Mouse (Mus musculus) embryo, embryonic 9.5 days (tissue): Measurements from ENCODE around the gene Plekha7.
"Not testable (repeated sequence)": the region's sequence is repeated elsewhere in the genome, so short reads cannot be mapped to it uniquely, and the experiment has no call there.

Experiments
- DNase-seq: peaks from one replicate; pipeline ENCODE4 v3.0.0-alpha.2; 2017; ENCODE audit errors: extremely low spot score

Plekha7 gene

DNA sequence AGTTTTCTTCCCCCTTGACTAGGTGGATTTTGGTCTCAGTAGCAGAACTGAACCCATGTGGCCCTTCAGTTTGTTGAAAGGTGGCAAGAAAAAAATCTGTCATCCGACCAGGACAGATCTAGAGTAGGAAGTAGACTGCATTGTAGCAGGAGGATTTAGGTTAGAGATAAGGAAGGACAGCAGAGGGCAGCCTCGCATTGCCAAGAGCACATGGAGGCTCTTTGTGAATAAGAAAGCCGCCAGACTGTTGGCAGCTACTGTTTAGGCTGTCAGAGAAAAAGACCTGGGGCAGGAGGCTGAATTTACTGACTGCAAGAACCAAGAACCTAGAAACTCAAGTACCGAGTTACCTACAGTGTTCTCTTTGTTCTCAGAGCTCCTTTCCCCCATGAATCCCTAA is 176.8 kb downstream of the Plekha7 start:
- DNase-seq = peak; percentile 27

DNA sequence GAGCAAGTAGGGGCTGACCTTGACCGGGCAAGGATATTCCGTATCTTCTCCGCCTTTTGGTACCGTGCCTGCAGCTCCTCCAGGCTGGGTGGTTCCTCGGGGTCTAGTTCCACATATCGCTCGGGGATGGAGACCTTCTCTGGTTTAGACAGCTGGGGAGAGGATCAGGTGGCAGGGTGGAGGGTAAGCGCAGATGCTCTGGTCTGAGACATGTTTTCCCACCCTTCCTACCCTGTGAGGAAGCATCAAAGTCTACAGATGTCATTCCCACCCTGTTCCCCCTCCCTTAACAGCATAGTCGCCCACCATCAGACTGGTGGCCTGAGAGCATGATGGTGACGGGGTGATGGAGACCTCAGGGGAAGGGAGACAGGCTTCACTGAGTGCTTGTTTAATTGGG is 178.8 kb downstream of the Plekha7 start:
- DNase-seq = no peak

DNA sequence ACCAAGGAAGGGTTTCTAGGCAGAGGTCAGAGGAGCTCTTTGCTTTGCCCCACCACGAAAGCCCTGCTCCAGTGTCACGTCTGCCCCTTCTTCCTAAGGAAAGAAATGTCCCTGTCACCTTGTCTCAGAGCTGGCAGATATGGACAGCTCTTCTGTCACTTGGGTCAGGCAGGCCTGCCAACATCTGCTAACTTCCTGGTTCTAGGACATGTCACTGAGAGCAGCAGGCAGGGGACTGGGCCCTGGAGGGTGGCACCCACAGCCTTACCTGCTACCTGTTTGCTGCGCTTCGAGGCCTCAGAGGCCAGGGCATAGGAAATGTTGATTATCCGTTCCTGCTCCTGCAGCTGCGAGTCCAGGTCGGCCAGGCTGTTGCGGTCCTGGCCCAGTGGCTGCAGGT is 179.9 kb downstream of the Plekha7 start:
- no peak for DNase-seq

DNA sequence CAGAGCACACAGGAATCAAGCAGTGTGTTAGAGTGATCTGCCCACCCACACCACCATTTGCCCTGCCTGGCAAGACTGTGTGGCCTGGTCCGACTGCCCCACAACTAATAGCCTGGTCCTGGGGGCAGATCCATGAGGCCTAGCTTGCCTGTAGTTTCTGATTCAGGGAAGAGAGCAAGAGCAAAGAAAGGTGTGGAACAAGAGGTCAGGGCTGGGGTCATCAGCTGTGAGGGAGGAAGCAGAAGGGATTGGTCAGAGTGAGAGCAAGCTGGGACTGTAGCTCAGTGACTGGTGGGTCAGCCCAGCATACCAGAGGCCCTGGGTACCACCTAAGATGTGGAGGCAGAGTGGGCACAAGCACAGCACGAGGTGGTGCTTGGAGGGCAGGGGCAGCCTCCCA is 181.1 kb downstream of the Plekha7 start:
- no peak for DNase-seq

DNA sequence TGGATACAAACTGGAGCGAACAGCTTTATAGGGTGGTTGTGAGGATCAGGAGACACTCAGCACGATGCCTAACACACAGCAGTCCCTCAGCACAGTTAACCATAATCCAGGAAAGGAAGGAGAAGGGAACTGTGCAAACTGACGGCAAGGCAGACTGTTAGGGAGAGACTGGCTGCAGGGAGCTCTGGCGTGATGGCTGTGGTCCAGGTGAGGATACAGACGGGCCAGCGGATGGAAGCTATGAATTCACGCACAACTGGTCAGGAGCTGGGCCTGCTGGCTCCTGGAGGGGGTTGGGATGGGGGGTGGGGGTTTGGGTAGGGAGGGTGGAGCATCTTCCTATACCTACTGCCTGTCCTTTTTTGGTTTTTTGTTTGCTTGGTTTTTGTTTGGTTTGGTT is 182.5 kb downstream of the Plekha7 start:
- no peak for DNase-seq

DNA sequence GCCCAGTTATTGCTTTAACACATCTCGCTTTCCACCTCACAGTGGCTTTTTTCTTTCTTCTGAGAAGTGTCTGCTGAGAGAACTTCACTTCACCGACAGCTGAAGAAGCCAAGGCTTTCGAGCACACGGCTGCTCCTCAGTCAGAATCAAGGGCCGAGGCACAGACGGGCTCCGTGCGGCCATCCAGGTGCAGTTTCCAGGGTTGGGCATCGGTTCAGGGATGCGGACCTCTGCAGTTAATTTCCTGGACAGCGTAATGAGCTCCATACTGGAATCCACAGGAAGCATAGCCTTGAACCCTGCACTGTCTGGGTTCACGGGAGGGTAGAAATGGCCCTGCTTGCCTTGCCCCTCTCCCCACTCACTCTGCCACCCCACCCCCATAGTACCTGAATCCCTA is 184.1 kb downstream of the Plekha7 start:
- no peak for DNase-seq

DNA sequence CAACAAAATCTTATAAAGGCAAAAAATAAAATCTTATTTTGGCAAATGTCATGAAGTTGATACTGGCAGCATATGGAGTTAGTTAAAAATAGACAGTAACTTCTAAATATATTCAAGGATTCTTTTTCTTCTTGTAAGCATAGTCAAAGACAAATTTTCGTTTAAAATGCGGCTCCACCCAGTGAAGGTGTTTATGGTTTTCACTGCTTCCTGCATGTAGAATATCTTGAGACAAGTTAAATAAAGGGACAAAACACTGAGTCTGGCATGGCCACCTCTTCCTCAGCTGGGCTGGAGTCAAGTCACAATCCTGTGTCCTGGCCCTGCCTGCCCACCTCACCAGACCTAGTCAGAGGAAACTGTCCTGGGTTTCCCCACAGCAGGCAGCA is 184.6 kb downstream of the Plekha7 start:
- DNase-seq = no peak

DNA sequence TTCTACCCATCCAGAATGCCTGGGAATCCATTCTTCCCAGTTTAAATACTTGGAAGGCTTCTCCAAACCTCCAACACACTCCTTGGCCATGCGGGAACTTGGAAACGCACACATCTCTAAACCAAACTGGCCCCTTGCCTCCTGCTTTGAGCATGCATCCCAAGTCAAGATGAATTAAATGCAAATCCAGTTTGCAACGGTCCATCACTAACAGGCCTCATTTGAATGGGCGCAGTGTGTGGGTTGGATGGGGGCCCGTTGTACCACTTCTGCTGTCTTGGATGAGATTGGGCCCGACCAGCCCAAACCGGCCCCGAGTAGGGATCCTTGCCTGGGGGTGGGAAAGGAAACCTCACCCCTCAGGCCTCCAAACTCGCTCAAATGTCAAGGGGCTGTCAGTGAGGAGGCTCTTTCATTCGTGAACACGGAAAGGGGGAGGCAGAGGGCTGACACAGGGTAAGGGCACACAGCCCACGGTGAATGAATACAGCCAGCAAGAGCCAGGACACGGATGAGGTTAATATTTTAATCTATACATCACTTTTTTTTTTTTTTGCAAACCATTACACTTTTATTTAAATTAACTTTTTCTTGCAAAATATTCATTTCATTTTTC is 185.1 kb downstream of the Plekha7 start:
- DNase-seq = no peak

DNA sequence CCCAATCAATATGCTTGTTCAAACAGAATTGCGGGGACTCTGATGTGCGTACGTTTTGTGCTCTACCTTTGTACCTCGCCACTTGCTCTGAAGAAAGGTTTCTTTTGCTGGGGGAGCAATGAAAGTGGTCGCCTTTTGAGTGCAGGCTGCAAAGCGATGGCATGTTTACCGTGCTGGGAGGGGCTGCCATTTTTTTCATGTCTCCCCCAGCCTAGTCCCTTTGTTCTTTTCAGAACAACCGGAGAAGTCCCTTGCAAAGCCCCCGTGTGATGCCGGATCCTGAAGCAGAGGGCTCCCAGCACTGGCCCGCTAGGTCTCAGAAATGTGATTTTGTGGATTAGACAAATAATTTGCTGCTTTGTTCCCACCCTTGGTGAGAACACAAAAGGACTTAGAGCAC is 187.0 kb downstream of the Plekha7 start:
- no peak for DNase-seq

DNA sequence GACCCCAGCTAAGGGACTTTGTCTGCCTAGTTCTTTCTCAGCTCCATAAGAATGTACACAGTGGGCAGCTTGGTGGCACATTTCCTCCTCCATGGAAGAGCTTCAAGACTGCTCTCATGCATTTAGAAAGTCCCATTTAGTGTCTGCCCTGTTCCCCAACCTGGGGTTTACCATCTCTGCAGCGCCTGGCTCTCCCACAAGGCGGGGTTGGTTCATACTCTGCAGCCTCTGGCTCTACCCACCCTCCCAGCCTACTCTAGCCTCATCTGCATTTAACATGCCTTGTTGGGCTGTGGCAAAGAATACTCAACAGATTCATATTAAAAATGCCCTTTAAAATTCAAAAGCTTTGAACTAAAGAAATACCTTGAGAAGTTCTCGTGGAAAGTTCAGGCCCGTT is 187.4 kb downstream of the Plekha7 start:
- DNase-seq = no peak

DNA sequence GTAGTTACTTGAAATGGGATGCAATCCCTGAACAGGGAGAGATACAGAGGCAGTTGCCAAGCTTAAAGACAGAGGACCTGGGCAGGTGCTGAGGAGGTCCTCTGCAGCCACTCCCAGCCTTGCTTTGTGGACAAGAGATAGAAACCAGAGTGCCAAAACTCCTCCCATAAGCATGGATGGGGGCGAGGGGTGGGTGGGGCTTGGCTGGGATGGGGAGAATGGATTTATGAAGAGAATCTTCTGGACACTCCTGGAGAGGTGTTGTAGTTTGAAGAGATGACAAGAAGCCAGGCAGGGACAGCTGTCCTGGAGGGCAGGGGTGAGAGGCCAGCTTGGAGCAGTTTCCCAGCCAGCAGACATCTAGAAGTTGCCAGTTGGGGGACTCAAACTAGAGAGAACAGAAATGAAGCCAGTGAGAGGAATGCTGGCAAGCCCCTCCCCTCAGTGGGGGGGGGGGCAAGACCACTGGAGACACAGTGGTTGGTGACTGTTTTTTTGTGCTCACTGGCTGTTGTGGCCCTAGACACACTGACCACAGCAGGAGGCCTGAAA is 188.8 kb downstream of the Plekha7 start:
- DNase-seq = no peak

DNA sequence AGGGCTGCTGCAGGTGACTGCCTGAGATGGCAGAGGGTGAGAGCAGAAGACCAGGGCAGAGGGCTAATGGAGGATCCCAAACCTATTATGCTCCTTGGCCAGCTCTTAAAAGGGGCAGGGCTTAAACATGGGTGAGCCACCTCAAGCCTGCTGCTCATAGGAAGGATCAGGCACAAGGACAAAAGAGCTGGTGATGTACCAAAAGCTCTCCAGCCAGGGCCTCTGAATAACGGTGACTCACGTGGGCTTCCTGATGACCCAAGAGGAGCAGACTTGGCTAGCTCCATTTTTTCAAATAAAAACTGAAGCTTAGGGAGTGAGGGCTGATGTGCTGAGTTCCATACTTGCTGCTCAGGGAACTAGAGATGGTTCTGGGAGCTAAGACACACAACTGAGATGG is 192.2 kb downstream of the Plekha7 start:
- no peak for DNase-seq

DNA sequence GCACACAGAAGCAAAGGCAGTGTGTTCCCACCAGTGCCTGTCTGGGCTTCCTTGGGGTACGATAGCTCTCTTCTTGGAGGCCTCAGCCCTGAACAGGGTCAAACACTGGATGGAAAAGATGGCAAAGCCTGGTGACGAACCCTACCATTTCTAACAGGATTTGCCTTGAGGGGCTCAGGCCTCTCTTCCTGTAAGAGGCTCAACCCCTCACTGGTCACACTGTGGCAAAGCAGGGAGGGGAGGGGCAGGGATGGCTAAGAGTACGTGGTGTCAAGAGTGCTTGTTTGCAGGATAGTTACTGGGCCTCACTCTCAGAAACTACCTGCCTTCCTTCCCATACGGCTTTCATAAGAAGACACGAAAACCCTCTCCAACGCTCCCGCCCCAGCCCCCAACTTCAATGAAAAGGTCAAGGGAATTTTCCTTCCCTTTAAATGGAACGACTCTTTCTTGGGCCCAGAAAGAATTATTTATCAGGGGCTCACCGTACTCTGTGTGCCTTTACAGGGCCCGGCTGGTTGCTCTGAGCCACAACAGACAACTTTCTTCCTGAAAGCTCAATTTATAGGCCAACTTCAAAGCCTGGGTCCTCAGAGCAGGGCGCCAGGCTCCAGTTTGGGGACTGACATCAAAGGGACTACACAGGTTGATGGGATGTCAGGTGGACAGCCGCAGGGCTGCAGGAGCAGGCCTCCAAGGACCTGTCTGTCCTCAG is 192.8 kb downstream of the Plekha7 start:
- no peak for DNase-seq

DNA sequence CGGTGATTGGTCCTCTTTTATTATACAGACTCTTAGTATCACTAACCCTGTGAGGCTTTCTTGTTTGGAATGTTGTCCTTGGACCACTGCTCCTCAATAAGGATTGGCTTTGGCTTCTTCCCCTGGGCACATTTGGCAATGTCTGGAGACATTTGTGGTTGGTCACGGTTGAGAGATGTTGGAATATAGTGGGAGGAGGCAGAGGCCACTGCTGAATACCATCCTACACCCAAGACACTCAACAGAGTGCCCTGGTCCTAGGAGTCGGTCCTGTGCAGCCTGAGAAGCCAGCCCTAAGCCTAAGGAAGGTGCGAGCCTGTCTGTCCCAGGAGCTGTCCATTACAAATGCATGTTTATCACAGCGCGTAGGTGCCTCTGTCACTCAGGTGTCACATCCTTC is 196.6 kb downstream of the Plekha7 start:
- no peak for DNase-seq

DNA sequence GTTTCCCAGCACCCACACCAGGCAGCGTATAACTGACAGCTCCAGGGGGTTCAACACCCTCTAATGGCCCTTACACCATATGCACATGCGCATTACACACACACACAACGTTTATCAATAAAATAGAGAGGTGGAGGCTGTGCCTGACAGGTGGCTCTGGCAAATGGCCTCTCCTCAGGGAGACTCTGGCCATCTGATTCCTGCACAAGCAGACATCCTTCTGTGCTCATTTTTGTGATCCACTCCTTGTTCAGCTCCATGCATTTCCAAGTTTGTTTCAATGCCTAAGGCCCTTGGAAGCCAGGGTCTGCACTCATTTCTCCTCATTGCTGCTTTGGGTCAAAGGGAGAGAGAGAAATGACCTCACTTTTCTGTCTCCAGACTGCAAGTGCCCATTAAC is 197.5 kb downstream of the Plekha7 start:
- DNase-seq = no peak

DNA sequence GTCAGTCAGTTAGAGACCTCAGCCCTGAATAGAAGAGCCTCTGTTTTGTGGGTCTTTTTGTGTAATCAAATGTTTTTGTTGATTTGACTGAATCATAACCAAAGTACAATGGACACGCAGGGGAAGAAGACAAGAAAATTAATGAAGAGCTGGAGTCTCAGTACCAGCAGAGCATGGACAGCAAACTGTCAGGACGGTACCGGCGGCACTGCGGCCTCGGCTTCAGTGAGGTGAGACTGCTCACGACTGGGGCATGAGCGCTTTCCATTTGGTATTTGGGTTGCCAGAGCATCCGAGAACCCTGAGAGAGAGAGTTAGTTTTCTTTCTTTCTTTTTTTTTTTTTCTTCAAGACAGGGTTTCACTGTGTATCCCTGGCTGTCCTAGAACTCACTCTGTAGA is 205.1 kb downstream of the Plekha7 start:
- no peak for DNase-seq

DNA sequence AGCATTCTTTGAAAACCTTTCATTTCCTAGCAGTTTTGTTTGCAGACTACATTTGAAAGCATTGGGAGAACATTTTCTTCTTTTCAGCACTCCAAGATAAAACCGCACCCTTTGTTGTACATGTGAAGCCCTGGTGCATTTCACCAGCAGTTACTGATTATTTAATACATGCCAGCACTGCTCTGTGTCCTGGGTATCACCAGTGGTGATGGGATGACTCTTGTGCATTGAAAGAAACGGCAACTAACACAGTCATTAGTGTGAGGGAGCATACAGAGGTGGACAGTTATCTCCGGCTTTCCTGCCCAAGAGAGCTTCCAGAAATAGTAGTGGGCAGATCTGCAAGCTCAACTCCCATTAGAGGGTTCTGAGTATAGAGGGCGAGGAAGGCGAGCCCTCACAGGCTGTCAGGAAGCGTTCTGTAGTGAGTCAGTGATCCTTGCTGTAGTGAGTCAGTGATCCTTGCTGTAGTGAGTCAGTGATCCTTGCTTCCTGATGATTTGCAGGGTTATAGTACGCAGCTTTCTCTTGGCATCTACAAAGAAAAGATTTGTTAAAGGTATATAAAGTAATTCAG is 208.1 kb downstream of the Plekha7 start:
- DNase-seq = no peak

DNA sequence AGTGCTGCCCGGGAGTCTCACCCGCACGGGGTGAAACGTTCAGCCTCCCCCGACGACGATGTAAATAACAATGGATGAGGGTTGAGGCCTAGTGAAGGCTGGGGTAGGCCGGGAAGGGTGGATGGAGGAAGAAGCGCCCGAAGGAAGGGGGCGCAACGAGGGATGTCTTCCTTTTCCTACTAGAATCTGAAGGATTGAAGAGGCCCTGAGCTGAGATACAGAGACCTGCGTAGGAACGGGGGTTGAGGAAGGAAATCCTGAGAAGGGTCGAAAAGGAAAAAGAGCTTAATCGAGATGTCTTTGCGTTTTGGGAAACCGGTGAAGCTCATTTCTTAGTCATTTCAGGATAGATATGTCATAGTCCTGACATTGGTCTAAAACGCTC is 214.7 kb downstream of the Plekha7 start:
- DNase-seq = no peak

DNA sequence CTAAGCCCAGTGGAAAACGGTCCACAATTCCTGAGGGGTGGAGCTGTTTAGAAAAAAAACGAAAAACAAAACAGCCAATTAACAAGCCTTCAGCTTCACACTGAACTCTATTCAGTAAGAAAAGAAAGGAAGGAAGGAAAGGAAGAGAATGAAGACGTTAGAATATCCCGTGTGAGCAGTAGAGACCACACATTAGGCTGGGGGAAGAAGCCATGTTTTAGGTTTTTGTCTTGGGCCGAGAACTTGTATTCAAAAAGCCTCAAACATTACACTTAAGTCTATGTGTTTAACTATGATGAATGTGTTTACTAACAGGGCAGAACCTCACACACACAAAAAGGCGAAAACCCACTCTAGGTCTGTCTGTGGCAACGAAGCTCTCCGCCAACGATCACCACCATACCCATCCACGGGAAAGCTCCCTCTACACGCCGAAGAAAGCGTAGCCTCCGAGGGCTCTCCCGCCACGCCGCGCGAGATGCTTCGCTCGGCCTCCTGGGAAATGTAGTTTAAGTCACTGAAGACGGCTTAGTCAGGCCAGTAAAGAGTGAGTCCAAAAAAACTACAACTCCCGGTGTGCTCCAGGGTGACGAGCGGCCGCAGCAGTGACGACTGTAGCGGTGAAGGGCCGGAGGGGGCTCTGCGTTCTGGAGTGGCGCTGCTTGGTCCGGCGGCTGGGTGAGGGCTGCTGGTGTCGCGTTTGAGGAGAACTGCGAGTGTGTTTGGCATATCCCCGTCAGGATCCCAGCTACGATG is 215.3 kb downstream of the Plekha7 start:
- peak; percentile 97 for DNase-seq

DNA sequence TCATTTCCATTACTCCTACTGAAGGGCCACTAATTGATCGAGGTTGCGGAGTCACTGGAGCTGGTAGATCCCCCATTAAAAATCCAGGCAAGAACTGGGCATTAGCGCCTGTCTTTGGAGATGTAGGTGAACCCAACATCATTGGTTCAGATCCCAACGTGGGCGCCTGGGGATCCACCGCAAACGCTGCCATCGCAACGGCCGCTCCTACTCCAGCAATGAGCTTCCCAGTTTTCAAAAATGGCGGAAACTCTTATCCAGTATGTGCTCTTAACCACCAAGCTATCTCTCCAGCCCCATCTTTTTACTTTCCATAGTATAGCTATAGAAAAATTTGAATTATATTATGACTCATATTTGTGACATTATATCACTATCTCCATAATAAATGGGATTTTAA is 223.8 kb downstream of the Plekha7 start, which contains the start of gene Gm4353:
Gm4353 (minus strand) TSS at position 270 of the 400 bp plus-strand sequence.
- DNase-seq = not testable (repeated sequence)
